Mouse (Mus musculus) gastrocnemius, postnatal 25 days (tissue): ENCODE data around the gene Megf6. TPM values are rescaled to one million over a fixed set of nuclear protein-coding genes. Genes with fewer than 3 reads are reported as not detected.

Experiments used
- DNase-seq: peaks from one replicate; pipeline ENCODE4 v3.0.0; 2022
- long read RNA-seq, 2 experiments: library from polyadenylated mRNA; stranded (forward); transcript quantifications; one replicate each; pipeline ENCODE4 v2.0.0; 2021
- total RNA-seq, 2 experiments: library from RNA; stranded (reverse); gene quantifications; 1 replicate in 1 of 2; 2 replicates in 1 of 2; pipeline ENCODE4 v1.2.3; 2021

The Megf6 gene
- total RNA-seq: 1 to 10 TPM; 2.1 to 2.2 TPM
- long read RNA-seq, experiment 1: 0 reads
- long read RNA-seq, experiment 2: 0 reads

GRCm38 (mm10) chr4:154170506-154171150 is at the start of gene Megf6:
TSS of gene Megf6 (plus strand) at chr4:154170730.
- DNase-seq: no peak

GRCm38 (mm10) chr4:154121800-154122199 is 48.7 kb upstream of the Megf6 start:
- DNase-seq: no peak

- no peak for DNase-seq
Measured at GRCm38 (mm10) chr4:154122374-154122773, 48.2 kb upstream of the Megf6 start.

- no peak for DNase-seq
Measured at GRCm38 (mm10) chr4:154123553-154123952, 47.0 kb upstream of the Megf6 start.

GRCm38 (mm10) chr4:154125202-154125601 is 45.3 kb upstream of the Megf6 start:
- no peak for DNase-seq

GRCm38 (mm10) chr4:154127273-154127672 is 43.3 kb upstream of the Megf6 start:
- DNase-seq: no peak

GRCm38 (mm10) chr4:154129950-154130349 is 40.6 kb upstream of the Megf6 start:
- no peak for DNase-seq

- DNase-seq: no peak
Measured at GRCm38 (mm10) chr4:154131894-154132293, 38.6 kb upstream of the Megf6 start.

- DNase-seq: no peak
Measured at GRCm38 (mm10) chr4:154134803-154135202, 35.7 kb upstream of the Megf6 start.

- DNase-seq: no peak
Measured at GRCm38 (mm10) chr4:154137139-154137538, 33.4 kb upstream of the Megf6 start.

GRCm38 (mm10) chr4:154139671-154140181 is 30.8 kb upstream of the Megf6 start:
- no peak for DNase-seq

GRCm38 (mm10) chr4:154140182-154140212 is 30.5 kb upstream of the Megf6 start, which contains the start of gene Trp73:
TSS of gene Trp73 (minus strand) at chr4:154140208.
- DNase-seq: no peak

- DNase-seq: no peak
Measured at GRCm38 (mm10) chr4:154140213-154141008, 30.1 kb upstream of the Megf6 start.

GRCm38 (mm10) chr4:154141009-154141867 is 29.3 kb upstream of the Megf6 start:
- no peak for DNase-seq

- peak; percentile 88 for DNase-seq
Measured at GRCm38 (mm10) chr4:154142211-154143040, 28.1 kb upstream of the Megf6 start, which contains the start of gene Wrap73. TSS of gene Wrap73 (plus strand) at chr4:154142372.

- no peak for DNase-seq
Measured at GRCm38 (mm10) chr4:154144712-154145111, 25.8 kb upstream of the Megf6 start.

GRCm38 (mm10) chr4:154146342-154146741 is 24.2 kb upstream of the Megf6 start:
- no peak for DNase-seq

- DNase-seq: no peak
Measured at GRCm38 (mm10) chr4:154154104-154154503, 16.4 kb upstream of the Megf6 start.

- no peak for DNase-seq
Measured at GRCm38 (mm10) chr4:154156050-154156449, 14.5 kb upstream of the Megf6 start.

GRCm38 (mm10) chr4:154157970-154158662 is 12.4 kb upstream of the Megf6 start:
- DNase-seq: no peak

- peak; percentile 54 for DNase-seq
Measured at GRCm38 (mm10) chr4:154159002-154159401, 11.5 kb upstream of the Megf6 start.
